Mouse (Mus musculus): ENCODE results near the gene Nsun4. TPM values are rescaled to one million over a fixed set of nuclear protein-coding genes. Genes with fewer than 3 reads are reported as not detected.
A peak's percentile ranks its signal among the peaks of the same experiment; 100 is the strongest.

Gene Nsun4
- polyA plus RNA-seq, 1 experiment from 2014 or later, result 30.5 TPM

DNA sequence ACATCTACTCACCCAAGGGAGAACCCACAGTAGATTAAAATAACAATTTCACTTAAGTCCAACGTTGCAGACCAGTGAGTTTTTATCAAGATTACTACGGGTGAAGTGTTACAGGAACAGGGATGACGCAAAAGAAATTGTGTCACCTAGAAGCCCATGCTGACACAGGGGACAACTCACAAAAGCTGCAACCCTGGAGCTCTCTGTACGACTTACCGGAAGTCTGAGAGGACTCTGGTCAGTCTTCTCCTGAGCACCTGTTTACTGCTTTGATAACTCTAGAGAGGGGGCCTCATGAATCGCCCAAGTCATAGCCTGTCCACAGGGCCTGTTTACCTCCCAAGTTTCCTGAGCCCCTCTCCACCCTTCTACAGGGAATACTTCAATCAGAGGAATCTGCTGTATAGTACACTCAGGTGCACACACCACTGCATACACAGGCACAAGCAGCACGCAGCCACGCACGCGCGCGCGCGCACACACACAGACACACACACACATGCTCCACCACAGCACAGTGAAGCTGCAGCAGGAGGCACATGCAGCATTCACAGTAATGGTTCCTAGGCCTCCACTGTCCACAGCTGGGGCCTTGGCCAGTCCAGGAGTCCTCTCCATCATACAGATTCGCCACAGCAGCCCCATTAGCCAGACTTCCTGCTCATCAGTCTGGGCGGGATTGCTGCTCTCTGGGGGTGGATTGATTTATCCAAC is 58.9 kb downstream of the Nsun4 start:
- 79% methylated on average over 16 of the region's 16 CpGs for WGBS
- Histone ChIP-seq H3K27me3 (ENCODE audit: control insufficient read depth, insufficient read depth, low read length) (no peaks in the 10 kb centered on the region), H3K9me3 (ENCODE audit: control insufficient read depth, low read length) (peaks cover 5% of the 10 kb centered on the region; the same call in 1 of the 2 replicates), H3K4me1 (ENCODE audit: control insufficient read depth in 2 of 2, insufficient read depth in 2 of 2, low read length in 2 of 2) (no peaks in the 10 kb centered on the region), H3K9ac (ENCODE audit: low read length) (no peak overlapping the region), H3K4me3 (ENCODE audit: control insufficient read depth in 1 of 2, insufficient read depth in 1 of 2, low read depth in 1 of 2, low read length in 2 of 2) (no peak overlapping the region), H3K4me2 (ENCODE audit: low read length) (no peak overlapping the region), H3K36me3 (ENCODE audit: control insufficient read depth, insufficient read depth, low read length) (no peaks in the 10 kb centered on the region), H3K27ac (replicated peaks in 1 of 2; ENCODE audit: control insufficient read depth in 1 of 2, insufficient read depth in 1 of 2, low read depth in 2 of 2, low read length in 2 of 2) (no peak overlapping the region)
- ATAC-seq (ENCODE audit: insufficient number of reproducible peaks, insufficient read depth, low FRiP score, low read depth), result no peak

DNA sequence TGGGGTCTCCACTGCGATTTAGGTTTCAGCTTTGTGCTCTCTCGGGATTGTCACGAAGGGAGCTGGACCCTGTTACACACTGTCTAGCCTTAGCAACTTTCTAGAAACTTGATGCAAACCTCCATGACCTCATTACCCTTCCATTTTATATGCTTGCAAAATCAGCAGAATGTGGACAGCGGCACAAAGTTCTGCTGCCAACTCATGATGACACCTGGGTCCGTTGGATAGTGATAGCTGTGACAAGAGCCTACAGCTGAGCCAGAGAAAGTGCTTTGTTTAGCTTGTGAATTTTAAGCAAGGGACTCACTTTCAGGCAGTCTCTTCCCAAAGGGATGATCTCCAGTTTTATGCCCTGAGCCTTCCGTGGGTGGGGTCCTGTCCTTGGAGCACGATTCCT is 64.3 kb downstream of the Nsun4 start:
- Histone ChIP-seq H3K9me3 (ENCODE audit: control insufficient read depth, low read length) (peaks cover 5% of the 10 kb centered on the region; the same call in 1 of the 2 replicates), H3K36me3 (ENCODE audit: control insufficient read depth, insufficient read depth, low read length) (no peaks in the 10 kb centered on the region), H3K27ac (replicated peaks in 1 of 2; ENCODE audit: control insufficient read depth in 1 of 2, insufficient read depth in 1 of 2, low read depth in 2 of 2, low read length in 2 of 2) (no peak overlapping the region), H3K4me1 (ENCODE audit: control insufficient read depth in 2 of 2, insufficient read depth in 2 of 2, low read length in 2 of 2) (0 out of 4 replicates have a peak, but pooled peaks cover 1 to 2% of the 10 kb centered on the region in 2 experiments), H3K9ac (ENCODE audit: low read length) (no peak overlapping the region), H3K27me3 (ENCODE audit: control insufficient read depth, insufficient read depth, low read length) (no peaks in the 10 kb centered on the region; the same call in 1 of the 2 replicates), H3K4me3 (ENCODE audit: control insufficient read depth in 1 of 2, insufficient read depth in 1 of 2, low read depth in 1 of 2, low read length in 2 of 2) (no peak overlapping the region), H3K4me2 (ENCODE audit: low read length) (no peak overlapping the region)
- WGBS, result 73% methylated on average over 7 of the region's 7 CpGs
- no peak for ATAC-seq (ENCODE audit: insufficient number of reproducible peaks, insufficient read depth, low FRiP score, low read depth)

DNA sequence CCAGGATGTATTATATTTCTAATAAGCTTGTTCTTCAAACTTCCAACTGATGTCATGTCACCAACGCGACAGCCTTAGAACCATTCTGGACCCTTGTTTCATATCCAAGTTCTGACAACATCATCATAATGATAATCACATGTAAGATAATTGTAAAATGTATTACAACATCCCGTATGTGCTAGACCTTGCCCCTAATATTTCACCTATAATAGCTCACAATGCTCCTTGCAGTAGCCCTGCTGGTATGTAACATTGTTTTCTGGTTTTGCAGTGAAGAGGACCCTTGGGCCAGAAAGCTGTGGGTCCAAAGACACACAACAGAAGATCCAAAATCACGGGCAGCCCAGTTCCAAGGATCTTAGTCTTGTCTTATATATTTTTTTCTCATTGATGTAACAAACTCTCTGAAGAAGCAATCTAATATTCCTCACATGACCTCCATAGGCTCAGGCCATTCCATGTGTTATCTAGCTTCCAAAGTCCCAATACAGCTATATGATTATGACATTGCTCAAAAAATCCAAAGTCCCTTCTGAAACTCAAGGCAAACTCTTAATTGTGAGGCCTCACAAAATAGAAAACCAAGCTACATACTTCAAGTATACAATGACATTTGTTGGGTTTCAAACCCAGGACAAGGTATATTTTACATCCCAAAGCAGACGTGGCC is 65.7 kb downstream of the Nsun4 start:
- Histone ChIP-seq H3K27me3 (ENCODE audit: control insufficient read depth, insufficient read depth, low read length) (peaks cover 8% of the 10 kb centered on the region; the same call in 1 of the 2 replicates), H3K4me2 (ENCODE audit: low read length) (no peak overlapping the region), H3K9me3 (ENCODE audit: control insufficient read depth, low read length) (peaks cover 5% of the 10 kb centered on the region; the same call in 1 of the 2 replicates), H3K36me3 (ENCODE audit: control insufficient read depth, insufficient read depth, low read length) (no peaks in the 10 kb centered on the region), H3K27ac (replicated peaks in 1 of 2; ENCODE audit: control insufficient read depth in 1 of 2, insufficient read depth in 1 of 2, low read depth in 2 of 2, low read length in 2 of 2) (no peak overlapping the region), H3K4me3 (ENCODE audit: control insufficient read depth in 1 of 2, insufficient read depth in 1 of 2, low read depth in 1 of 2, low read length in 2 of 2) (no peak overlapping the region), H3K9ac (ENCODE audit: low read length) (no peak overlapping the region), H3K4me1 (ENCODE audit: control insufficient read depth in 2 of 2, insufficient read depth in 2 of 2, low read length in 2 of 2) (peaks cover 2 to 3% of the 10 kb centered on the region in 2 experiments; a peak in 1 of 4 replicates)
- ATAC-seq (ENCODE audit: insufficient number of reproducible peaks, insufficient read depth, low FRiP score, low read depth), result no peak
- WGBS, result 70% methylated on average over 5 of the region's 5 CpGs

DNA sequence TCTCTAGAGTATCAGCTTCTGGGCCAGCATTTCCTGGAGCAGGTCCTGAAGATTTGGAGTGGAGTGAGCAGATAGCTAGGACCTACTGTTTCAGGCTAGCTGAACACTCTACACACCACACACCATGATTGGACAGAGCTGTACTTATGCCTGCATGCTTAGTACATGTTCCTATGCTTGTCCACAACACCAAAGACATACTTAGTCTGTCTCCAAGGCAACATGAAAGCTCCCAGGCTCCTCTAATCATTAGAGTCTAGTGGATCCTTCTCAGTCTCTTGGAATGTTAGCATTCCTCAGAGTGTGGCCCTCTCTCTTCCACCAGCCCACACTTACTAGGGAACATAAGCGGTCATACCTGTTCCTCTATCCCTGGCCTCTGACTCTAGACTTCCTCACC is 66.2 kb downstream of the Nsun4 start:
- no peak overlapping the region for H3K27ac ChIP-seq (replicated peaks in 1 of 2; ENCODE audit: control insufficient read depth in 1 of 2, insufficient read depth in 1 of 2, low read depth in 2 of 2, low read length in 2 of 2)
- peaks cover 5% of the 10 kb centered on the region; the same call in 1 of the 2 replicates for H3K9me3 ChIP-seq (ENCODE audit: control insufficient read depth, low read length)
- no peak for ATAC-seq (ENCODE audit: insufficient number of reproducible peaks, insufficient read depth, low FRiP score, low read depth)
- peaks cover 2 to 3% of the 10 kb centered on the region in 2 experiments; a peak in 1 of 4 replicates for H3K4me1 ChIP-seq (ENCODE audit: control insufficient read depth in 2 of 2, insufficient read depth in 2 of 2, low read length in 2 of 2)
- no peak overlapping the region for H3K4me2 ChIP-seq (ENCODE audit: low read length)
- no peak overlapping the region for H3K9ac ChIP-seq (ENCODE audit: low read length)
- 70% methylated on average over 1 of the region's 1 CpGs for WGBS
- no peak overlapping the region for H3K4me3 ChIP-seq (ENCODE audit: control insufficient read depth in 1 of 2, insufficient read depth in 1 of 2, low read depth in 1 of 2, low read length in 2 of 2)
- H3K36me3 ChIP-seq (ENCODE audit: control insufficient read depth, insufficient read depth, low read length), result no peaks in the 10 kb centered on the region
- H3K27me3 ChIP-seq (ENCODE audit: control insufficient read depth, insufficient read depth, low read length), result peaks cover 8% of the 10 kb centered on the region; the same call in 1 of the 2 replicates

DNA sequence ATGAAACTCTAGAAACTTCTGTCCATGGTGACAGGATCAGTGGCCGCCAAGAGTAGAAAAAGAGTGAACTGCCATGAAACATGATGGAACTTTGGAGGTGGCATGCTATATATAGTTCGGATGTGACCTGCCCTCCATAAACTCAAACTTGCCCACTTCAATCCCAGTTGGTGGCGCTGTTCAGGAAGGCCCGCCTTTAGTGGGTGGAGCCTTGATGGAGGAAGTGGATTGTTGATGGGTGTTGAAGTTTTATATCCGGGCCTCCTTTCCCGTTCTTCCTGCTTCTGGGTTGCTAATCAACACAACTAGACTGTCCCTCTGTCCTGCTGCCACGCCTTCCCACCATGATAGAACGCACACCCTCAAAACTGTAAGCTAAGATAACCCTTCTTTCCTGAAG is 68.7 kb downstream of the Nsun4 start:
- 29% methylated on average over 8 of the region's 8 CpGs for WGBS
- peaks cover 28% of the 10 kb centered on the region for H3K27me3 ChIP-seq (ENCODE audit: control insufficient read depth, insufficient read depth, low read length)
- H3K36me3 ChIP-seq (ENCODE audit: control insufficient read depth, insufficient read depth, low read length), result no peaks in the 10 kb centered on the region
- no peaks in the 10 kb centered on the region for H3K9me3 ChIP-seq (ENCODE audit: control insufficient read depth, low read length)
- no peak overlapping the region for H3K9ac ChIP-seq (ENCODE audit: low read length)
- no peak overlapping the region for H3K4me3 ChIP-seq (ENCODE audit: control insufficient read depth in 1 of 2, insufficient read depth in 1 of 2, low read depth in 1 of 2, low read length in 2 of 2)
- H3K4me2 ChIP-seq (ENCODE audit: low read length), result no peak overlapping the region
- no peak for ATAC-seq (ENCODE audit: insufficient number of reproducible peaks, insufficient read depth, low FRiP score, low read depth)
- H3K4me1 ChIP-seq (ENCODE audit: control insufficient read depth in 2 of 2, insufficient read depth in 2 of 2, low read length in 2 of 2), result peaks cover 2 to 3% of the 10 kb centered on the region in 2 experiments; a peak in 1 of 4 replicates
- H3K27ac ChIP-seq (replicated peaks in 1 of 2; ENCODE audit: control insufficient read depth in 1 of 2, insufficient read depth in 1 of 2, low read depth in 2 of 2, low read length in 2 of 2), result no peak overlapping the region

DNA sequence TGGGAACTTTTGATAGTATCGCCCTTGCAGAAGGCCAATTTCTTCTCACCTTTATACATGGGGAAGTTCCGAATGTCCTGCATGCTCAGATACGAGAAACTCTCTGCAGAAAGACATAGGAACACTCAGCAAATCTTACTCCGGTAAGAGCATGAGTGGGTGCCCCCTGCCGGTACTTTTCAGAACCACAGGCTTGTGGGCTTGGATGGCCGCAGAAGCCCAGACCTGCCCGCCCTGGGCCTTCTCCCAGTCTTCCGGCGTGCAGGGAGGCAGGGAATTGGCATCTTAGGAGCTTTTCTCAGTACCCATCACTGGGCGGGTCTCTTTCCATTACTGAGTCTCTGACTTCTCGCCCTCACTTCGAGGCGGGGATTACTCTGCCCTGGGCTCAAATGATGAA is 69.6 kb downstream of the Nsun4 start:
- Histone ChIP-seq H3K4me2 (ENCODE audit: low read length) (peak overlapping the region; percentile 34), H3K27me3 (ENCODE audit: control insufficient read depth, insufficient read depth, low read length) (peaks cover 37% of the 10 kb centered on the region), H3K36me3 (ENCODE audit: control insufficient read depth, insufficient read depth, low read length) (no peaks in the 10 kb centered on the region), H3K9me3 (ENCODE audit: control insufficient read depth, low read length) (no peaks in the 10 kb centered on the region), H3K4me1 (ENCODE audit: control insufficient read depth in 2 of 2, insufficient read depth in 2 of 2, low read length in 2 of 2) (peaks cover 2 to 11% of the 10 kb centered on the region in 2 experiments; a peak in 2 of 4 replicates), H3K4me3 (ENCODE audit: control insufficient read depth in 1 of 2, insufficient read depth in 1 of 2, low read depth in 1 of 2, low read length in 2 of 2) (no peak overlapping the region), H3K27ac (replicated peaks in 1 of 2; ENCODE audit: control insufficient read depth in 1 of 2, insufficient read depth in 1 of 2, low read depth in 2 of 2, low read length in 2 of 2) (no peak overlapping the region), H3K9ac (ENCODE audit: low read length) (no peak overlapping the region)
- ATAC-seq (ENCODE audit: insufficient number of reproducible peaks, insufficient read depth, low FRiP score, low read depth), result no peak
- 3% methylated on average over 13 of the region's 13 CpGs for WGBS

Data from heart, embryonic 14.5 days (tissue).